Mouse (Mus musculus): ENCODE measurements around the gene Ambra1.
A peak's percentile ranks its signal among the peaks of the same experiment; 100 is the strongest.

Ambra1 gene

GRCm38 (mm10) chr2:91944170-91944950 is 214.4 kb downstream of the Ambra1 start:
- DNase-seq = peak; percentile 84

GRCm38 (mm10) chr2:91945483-91945882 is 215.5 kb downstream of the Ambra1 start, which contains the start of gene Gm9821:
TSS of gene Gm9821 (plus strand) at chr2:91945703.
- DNase-seq = no peak

DNA sequence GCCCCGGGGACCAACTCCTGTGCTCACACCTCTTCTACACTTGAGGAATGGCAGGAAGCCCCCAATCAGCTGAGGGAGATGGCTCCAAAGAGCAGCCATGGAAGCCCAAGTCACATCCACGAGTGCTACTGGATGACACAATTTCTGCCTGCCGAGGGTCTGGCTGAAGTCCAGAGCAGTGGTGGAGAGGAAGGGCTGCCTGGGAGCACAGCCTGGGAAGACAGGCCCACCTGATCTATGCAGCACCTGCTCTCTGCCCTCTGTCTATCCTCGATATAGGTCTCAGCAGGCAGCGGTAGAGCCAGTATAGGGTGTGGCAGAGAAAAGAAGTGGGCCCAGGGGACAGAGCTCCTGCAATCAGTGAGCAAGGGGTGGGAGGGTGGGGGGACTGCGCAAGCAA is 216.9 kb downstream of the Ambra1 start:
- peak; percentile 58 for DNase-seq

DNA sequence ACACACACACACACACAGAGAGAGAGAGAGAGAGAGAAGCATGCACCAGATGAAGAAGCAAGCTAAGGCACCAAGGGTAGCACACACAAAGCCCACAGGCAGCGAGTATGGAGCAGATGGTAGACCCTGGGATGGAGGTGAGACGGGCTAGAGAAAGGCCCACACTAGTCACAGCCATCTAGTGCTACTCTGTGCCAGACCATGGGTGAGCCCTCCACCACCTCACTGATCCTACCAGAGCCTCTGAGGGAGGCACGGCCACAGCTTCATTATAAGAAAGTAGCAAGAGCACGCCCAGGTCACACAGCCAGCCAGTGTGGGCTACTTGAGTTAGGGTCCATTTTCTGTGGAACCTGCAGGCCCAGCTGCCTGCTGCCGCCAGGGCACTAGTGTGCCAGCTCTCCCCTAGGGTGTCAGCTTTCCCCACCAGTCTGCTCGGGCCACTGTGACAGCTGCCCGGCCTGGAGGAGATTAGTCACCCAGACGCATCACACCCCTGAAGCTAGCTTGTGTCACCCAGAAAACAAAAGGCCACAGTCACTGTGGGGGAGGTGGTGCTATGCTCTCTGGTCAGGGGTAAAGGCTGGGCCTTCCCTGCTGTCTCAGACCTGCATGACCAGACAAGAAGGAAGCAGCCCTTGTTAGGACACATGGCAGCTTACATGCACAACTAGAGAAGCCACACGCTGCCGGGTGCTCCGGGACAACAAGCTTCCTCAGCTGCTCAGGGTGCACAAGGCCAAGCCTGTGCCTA is 217.6 kb downstream of the Ambra1 start:
- DNase-seq = peak; percentile 71

DNA sequence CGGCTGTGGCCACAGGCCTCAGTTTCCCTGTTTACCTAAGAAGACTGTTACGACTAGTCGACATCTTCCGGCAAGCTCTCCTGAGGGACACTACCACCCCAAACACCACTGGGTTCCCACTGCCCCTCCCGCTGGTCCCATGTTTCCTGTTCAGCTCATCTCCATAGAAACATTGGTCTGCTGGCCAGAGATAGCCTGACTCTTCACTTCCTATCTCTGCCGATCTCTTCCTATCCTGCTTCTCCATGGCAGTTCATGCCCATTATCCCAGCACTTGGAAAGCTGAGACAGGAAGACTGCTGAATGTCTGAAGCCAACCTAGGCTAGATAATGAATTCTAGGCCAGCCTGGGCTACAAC is 218.2 kb downstream of the Ambra1 start:
- peak; percentile 80 for DNase-seq

DNA sequence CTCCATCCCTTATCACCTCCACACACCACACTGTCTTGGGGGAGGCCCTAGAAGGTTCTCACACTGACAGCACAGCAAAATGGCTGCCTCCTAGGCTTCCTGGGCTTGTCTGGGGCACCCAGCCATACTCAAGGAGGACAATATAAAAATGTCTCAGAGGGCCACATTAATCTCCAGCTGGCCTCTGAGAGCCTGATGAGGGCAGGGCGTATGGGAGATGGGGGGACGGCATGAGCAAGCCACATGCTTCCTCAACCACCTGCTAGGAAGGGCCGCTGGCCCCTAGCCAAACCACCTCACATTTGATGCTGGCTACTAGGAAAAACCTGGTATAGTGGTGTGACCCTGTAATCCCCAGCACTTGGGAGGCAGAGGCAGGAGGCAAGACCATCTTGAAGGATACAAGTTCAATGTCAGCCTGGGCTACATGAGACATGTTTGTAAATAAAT is 218.9 kb downstream of the Ambra1 start:
- no peak for DNase-seq

GRCm38 (mm10) chr2:91949411-91950274 is 219.7 kb downstream of the Ambra1 start:
- peak; percentile 43 for DNase-seq

DNA sequence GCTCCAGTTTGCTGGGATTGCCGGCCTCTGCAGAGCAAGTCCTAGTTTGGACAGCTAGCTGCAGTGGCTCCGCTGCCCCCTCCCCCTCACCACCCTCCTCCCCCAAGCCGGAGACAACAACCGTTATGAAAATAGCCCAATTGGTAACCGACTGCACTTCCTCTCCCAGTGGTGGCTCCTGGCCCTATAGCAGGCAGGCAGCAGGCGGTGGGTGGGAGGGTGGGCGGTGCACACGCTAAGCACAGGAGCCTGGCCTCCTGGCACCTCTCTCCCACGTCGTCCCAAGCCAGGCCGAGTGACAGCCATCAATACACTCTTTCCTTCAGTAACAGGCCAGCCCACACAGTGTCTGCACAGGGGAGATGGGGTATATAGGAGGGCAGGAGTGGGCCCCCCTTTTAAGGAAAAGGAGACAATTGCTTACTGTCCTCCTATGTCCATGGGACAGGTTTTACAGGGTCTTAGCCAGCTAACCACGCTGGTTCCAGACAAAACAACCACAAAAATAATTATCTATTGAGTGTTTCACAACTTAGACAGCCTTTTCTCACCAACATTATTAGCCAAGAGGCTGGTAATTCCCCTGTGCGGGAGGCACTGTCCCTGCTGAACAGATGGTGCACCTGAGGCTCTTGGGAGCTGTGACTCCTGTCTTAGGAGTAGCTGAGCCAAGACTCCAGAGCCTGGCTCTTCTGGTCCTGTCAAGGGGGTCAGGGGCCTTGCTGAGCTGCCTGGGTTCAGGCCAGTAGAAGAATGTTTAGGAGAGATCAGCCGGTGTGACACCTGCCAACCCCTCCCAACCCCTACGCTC is 220.5 kb downstream of the Ambra1 start:
- DNase-seq = peak; percentile 68

- DNase-seq = peak; percentile 96
Measured at GRCm38 (mm10) chr2:91953825-91954224, 223.9 kb downstream of the Ambra1 start.

DNA sequence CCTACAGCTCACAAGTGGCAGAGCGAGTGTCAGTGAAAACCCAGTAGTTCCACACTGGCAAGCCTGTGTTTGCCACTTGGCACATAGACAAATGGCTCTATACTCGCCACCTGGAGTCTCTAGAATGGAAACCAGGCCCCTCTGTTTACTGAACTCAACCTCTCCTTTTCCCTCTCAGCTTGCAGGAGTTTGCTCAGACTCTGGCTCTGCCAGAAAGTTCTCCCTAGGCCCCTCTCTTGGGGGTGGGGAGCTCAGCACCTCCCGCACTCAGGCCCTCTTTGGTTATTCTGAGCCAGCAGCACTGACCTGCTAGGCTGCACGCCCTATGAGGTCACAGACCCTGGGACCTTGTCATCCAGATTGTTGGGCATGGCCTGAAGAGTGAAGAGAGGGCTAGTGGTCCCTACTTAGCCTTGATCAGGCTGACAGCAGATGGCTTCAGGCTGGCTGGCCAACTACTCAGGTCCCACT is 225.2 kb downstream of the Ambra1 start:
- DNase-seq = peak; percentile 60

GRCm38 (mm10) chr2:91955875-91956274 is 225.9 kb downstream of the Ambra1 start:
- DNase-seq = no peak

- peak; percentile 44 for DNase-seq
Measured at GRCm38 (mm10) chr2:91957096-91957495, 227.2 kb downstream of the Ambra1 start.

- DNase-seq = no peak
Measured at GRCm38 (mm10) chr2:91958049-91958448, 228.1 kb downstream of the Ambra1 start.

- peak; percentile 70 for DNase-seq
Measured at GRCm38 (mm10) chr2:91958701-91959457, 228.9 kb downstream of the Ambra1 start.

GRCm38 (mm10) chr2:91959544-91960410 is 229.8 kb downstream of the Ambra1 start:
- no peak for DNase-seq

GRCm38 (mm10) chr2:91960459-91960858 is 230.5 kb downstream of the Ambra1 start:
- DNase-seq = no peak

GRCm38 (mm10) chr2:91961901-91962761 is 232.2 kb downstream of the Ambra1 start:
- DNase-seq = no peak

- no peak for DNase-seq
Measured at GRCm38 (mm10) chr2:91962864-91963401, 233.0 kb downstream of the Ambra1 start.

DNA sequence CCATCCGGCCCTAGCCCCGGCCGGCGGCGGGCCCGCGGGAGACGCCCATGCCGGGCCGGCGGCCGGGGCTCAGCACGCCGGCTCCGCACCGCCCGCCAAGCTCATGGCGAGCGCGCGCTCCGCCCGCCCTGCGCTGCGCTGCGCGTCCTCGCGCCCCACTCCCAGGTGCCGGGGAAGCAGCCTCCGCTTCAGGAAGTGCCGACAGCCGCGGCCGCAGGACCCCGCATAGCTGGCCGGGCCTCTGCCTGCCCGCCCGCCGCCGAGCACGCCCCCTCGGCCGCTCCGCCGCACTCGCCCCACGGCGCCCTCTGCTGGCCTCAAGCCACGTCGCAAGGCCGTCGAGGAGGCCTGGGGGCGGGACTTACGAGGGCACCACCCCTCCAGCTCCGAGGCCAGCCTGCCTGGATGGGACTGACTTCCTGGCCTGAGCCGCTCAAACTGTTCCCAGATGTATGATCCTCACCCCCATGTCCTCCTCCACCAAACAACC is 233.6 kb downstream of the Ambra1 start:
- DNase-seq = peak; percentile 97

All from lung, postnatal 36 days (tissue).